Mouse (Mus musculus): ENCODE data around the gene Cenpi. TPM values are rescaled to one million over a fixed set of nuclear protein-coding genes. Genes with fewer than 3 reads are reported as not detected.

The Cenpi gene
- polyA plus RNA-seq, 1 experiment: 16.3 TPM

DNA sequence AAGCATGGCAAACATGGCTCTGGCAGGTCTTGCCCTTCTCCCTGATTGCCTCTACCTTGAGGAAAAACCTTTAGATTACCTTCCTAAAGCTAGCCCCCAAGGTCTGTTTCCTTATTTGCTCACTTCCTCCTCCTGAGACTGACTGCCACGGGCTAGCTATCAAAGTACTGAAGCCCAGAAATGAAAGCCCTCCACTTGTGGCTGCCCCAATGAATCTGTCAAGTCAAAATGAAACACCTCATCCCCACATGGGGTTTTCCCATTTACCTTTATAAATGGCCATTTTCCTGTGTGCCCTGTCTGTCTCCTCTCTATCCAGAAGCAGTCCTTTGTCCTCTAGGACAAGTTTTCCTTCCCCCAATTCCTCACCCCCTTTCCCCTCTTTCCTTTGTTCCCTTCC is 66.3 kb downstream of the Cenpi start:
- 11% methylated on average over 1 of the region's 1 CpGs for WGBS
- Histone ChIP-seq H3K27ac (ENCODE audit: control insufficient read depth, insufficient read depth, low read depth, low read length, poor library complexity) (no peak overlapping the region), H3K4me3 (replicated peaks; ENCODE audit: control insufficient read depth, low read depth, low read length) (no peak overlapping the region), H3K4me1 (ENCODE audit: control insufficient read depth, insufficient read depth, low read length) (no peaks in the 10 kb centered on the region)
- TF ChIP-seq CTCF (IDR thresholded peaks at IDR 0.05; ENCODE audit: control insufficient read depth, insufficient read depth, low read length) (no peak), POLR2A (IDR thresholded peaks at IDR 0.05; ENCODE audit: borderline replicate concordance, control insufficient read depth, low read depth, low read length) (no peak)

GRCm38 (mm10) chrX:134384896-134385295 is 77.0 kb downstream of the Cenpi start:
- no peak overlapping the region for H3K27ac ChIP-seq (ENCODE audit: control insufficient read depth, insufficient read depth, low read depth, low read length, poor library complexity)
- TF ChIP-seq POLR2A (IDR thresholded peaks at IDR 0.05; ENCODE audit: borderline replicate concordance, control insufficient read depth, low read depth, low read length) (no peak), CTCF (IDR thresholded peaks at IDR 0.05; ENCODE audit: control insufficient read depth, insufficient read depth, low read length) (no peak)
- no peak overlapping the region for H3K4me3 ChIP-seq (replicated peaks; ENCODE audit: control insufficient read depth, low read depth, low read length)
- WGBS: 67% methylated on average over 6 of the region's 6 CpGs
- no peaks in the 10 kb centered on the region for H3K4me1 ChIP-seq (ENCODE audit: control insufficient read depth, insufficient read depth, low read length)

GRCm38 (mm10) chrX:134398972-134399371 is 91.1 kb downstream of the Cenpi start:
- WGBS: 74% methylated on average over 2 of the region's 2 CpGs
- no peak overlapping the region for H3K4me3 ChIP-seq (replicated peaks; ENCODE audit: control insufficient read depth, low read depth, low read length)
- TF ChIP-seq CTCF (IDR thresholded peaks at IDR 0.05; ENCODE audit: control insufficient read depth, insufficient read depth, low read length) (no peak), POLR2A (IDR thresholded peaks at IDR 0.05; ENCODE audit: borderline replicate concordance, control insufficient read depth, low read depth, low read length) (no peak)
- H3K4me1 ChIP-seq (ENCODE audit: control insufficient read depth, insufficient read depth, low read length): no peaks in the 10 kb centered on the region
- H3K27ac ChIP-seq (ENCODE audit: control insufficient read depth, insufficient read depth, low read depth, low read length, poor library complexity): no peak overlapping the region

DNA sequence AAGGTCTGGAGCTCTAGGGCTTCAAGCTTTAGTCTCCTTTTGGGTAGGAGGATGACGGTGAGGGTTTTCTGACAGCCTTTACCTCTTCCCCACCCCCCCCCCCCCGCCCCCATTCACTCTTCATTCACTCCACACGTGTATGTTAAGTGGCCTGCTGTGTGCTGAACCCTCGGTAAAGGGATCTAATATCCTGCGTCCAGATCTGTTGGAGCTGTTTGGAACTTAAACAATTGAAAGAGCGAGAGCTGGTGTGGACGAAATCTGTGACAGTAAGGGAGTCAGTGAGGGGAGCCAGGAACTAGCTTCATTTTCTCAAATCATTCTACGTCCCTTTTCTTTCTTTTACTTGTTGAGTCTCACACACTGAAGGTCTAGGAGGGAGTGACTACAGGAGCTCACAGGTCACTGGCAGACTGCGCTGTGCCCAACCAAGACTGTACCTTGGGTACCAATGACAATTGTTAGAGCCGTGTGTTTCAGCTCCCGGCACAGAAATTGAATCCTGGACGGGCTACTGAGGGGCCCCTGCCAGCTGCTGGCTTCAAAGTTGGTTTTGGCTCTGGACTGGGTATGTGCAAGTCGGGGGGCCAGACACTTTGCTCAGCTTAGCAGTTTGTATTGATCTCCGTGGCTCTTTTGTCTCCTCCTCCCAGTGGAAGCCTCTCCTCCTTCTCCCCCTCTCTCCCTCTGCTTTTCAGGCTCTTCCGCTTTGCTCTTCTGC is 96.1 kb downstream of the Cenpi start, which contains the start of gene Drp2:
Drp2 (plus strand) TSS at position 689 of the 721 bp plus-strand sequence.
- peak within 1 kb of the TSS; percentile 22 for H3K4me3 ChIP-seq (replicated peaks; ENCODE audit: control insufficient read depth, low read depth, low read length)
- no peak for TF ChIP-seq CTCF (IDR thresholded peaks at IDR 0.05; ENCODE audit: control insufficient read depth, insufficient read depth, low read length)
- TF ChIP-seq POLR2A (IDR thresholded peaks at IDR 0.05; ENCODE audit: borderline replicate concordance, control insufficient read depth, low read depth, low read length): no peak
- H3K4me1 ChIP-seq (ENCODE audit: control insufficient read depth, insufficient read depth, low read length): no peaks in the 10 kb centered on the region
- WGBS: 37% methylated on average over 15 of the region's 15 CpGs
- no peak within 1 kb of the TSS for H3K27ac ChIP-seq (ENCODE audit: control insufficient read depth, insufficient read depth, low read depth, low read length, poor library complexity)

DNA sequence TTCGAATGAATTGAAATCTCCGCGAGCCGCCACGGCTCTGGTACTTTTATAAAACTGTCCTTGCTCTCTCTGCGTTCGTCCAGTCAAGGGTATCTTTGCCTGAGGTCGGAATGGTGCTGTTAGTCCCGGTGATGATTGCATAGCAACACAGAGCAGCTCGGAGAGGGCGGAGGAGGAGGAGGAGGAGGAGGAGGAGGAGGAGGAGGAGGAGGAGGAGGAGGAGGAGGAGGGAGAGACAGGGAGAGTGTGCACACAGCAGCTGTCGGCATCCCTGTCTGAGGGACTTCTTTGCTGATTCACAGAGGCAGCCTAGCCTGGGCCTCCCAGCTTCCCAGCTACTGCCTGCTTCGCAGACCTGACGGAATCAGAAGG is 96.7 kb downstream of the Cenpi start:
- no peak overlapping the region for H3K27ac ChIP-seq (ENCODE audit: control insufficient read depth, insufficient read depth, low read depth, low read length, poor library complexity)
- H3K4me3 ChIP-seq (replicated peaks; ENCODE audit: control insufficient read depth, low read depth, low read length): no peak overlapping the region
- 28% methylated on average over 12 of the region's 14 CpGs for WGBS
- TF ChIP-seq POLR2A (IDR thresholded peaks at IDR 0.05; ENCODE audit: borderline replicate concordance, control insufficient read depth, low read depth, low read length): no peak
- TF ChIP-seq CTCF (IDR thresholded peaks at IDR 0.05; ENCODE audit: control insufficient read depth, insufficient read depth, low read length): no peak
- no peaks in the 10 kb centered on the region for H3K4me1 ChIP-seq (ENCODE audit: control insufficient read depth, insufficient read depth, low read length)

DNA sequence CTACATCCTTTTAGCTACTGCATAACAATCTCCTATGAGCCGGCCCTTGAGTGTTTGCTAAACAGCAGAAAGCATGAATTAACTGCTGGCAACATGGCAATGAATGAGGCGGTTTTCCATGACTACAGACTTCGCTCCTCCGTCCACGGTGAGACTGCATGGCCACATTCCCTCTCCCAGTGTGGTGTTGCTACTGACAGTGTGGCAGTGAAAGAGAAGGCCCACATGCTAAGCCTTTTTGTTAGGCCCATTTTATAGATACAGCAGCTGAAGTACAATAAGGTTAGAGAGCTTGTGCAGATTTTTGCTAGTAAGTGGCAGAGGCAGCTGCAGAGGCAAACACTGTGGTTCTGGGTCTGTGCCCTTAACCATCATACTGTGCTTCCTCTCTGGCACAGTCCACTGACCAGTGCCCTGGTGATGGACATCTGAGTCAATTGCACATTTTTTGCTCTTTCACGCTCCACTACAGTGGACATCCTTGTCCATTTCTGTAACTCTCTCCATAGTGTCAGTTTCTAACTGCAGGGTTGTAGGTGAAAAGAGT is 101.5 kb downstream of the Cenpi start:
- Histone ChIP-seq H3K4me1 (ENCODE audit: control insufficient read depth, insufficient read depth, low read length) (no peaks in the 10 kb centered on the region), H3K27ac (ENCODE audit: control insufficient read depth, insufficient read depth, low read depth, low read length, poor library complexity) (no peak overlapping the region), H3K4me3 (replicated peaks; ENCODE audit: control insufficient read depth, low read depth, low read length) (no peak overlapping the region)
- 87% methylated on average over 6 of the region's 6 CpGs for WGBS
- TF ChIP-seq CTCF (IDR thresholded peaks at IDR 0.05; ENCODE audit: control insufficient read depth, insufficient read depth, low read length) (no peak), POLR2A (IDR thresholded peaks at IDR 0.05; ENCODE audit: borderline replicate concordance, control insufficient read depth, low read depth, low read length) (no peak)

- WGBS: 38% methylated on average over 1 of the region's 1 CpGs
- no peak overlapping the region for H3K27ac ChIP-seq (ENCODE audit: control insufficient read depth, insufficient read depth, low read depth, low read length, poor library complexity)
- no peak for TF ChIP-seq CTCF (IDR thresholded peaks at IDR 0.05; ENCODE audit: control insufficient read depth, insufficient read depth, low read length)
- no peak for TF ChIP-seq POLR2A (IDR thresholded peaks at IDR 0.05; ENCODE audit: borderline replicate concordance, control insufficient read depth, low read depth, low read length)
- no peaks in the 10 kb centered on the region for H3K4me1 ChIP-seq (ENCODE audit: control insufficient read depth, insufficient read depth, low read length)
- no peak overlapping the region for H3K4me3 ChIP-seq (replicated peaks; ENCODE audit: control insufficient read depth, low read depth, low read length)
Measured at GRCm38 (mm10) chrX:134412096-134412495, 104.2 kb downstream of the Cenpi start.

Other genes with a start within 250 kb of the Cenpi start
- 9.3 and 12.1 TPM in 2 replicates for gene Cstf2, start 248.9 kb upstream of the Cenpi start, polyA plus RNA-seq (2011; ENCODE audit: insufficient read depth, insufficient read length, low replicate concordance, missing spikeins)
- gene Xkrx, start 146.0 kb upstream of the Cenpi start, polyA plus RNA-seq (2011; ENCODE audit: insufficient read depth, insufficient read length, low replicate concordance, missing spikeins): 4.4 and 12.4 TPM in 2 replicates
- gene Arl13a, start 120.6 kb upstream of the Cenpi start, polyA plus RNA-seq (2011; ENCODE audit: insufficient read depth, insufficient read length, low replicate concordance, missing spikeins): not detected in 2 replicates
- 0.97 TPM in 1 of 2 replicates, not detected in the other for gene Nox1, start 86.1 kb upstream of the Cenpi start, polyA plus RNA-seq (2011; ENCODE audit: insufficient read depth, insufficient read length, low replicate concordance, missing spikeins)
- 7.7 and 9.4 TPM in 2 replicates for gene Trmt2b, start 31.1 kb upstream of the Cenpi start, polyA plus RNA-seq (2011; ENCODE audit: insufficient read depth, insufficient read length, low replicate concordance, missing spikeins)
- gene Tmem35a, start 12.9 kb upstream of the Cenpi start, polyA plus RNA-seq (2011; ENCODE audit: insufficient read depth, insufficient read length, low replicate concordance, missing spikeins): not detected in 2 replicates
- gene Drp2, start 96.5 kb downstream of the Cenpi start, polyA plus RNA-seq (2011; ENCODE audit: insufficient read depth, insufficient read length, low replicate concordance, missing spikeins): 0.84 and 2.0 TPM in 2 replicates
- gene Taf7l, start 168.4 kb downstream of the Cenpi start, polyA plus RNA-seq (2011; ENCODE audit: insufficient read depth, insufficient read length, low replicate concordance, missing spikeins): not detected in 2 replicates
- 11.6 and 28.4 TPM in 2 replicates for gene Timm8a1, start 233.8 kb downstream of the Cenpi start, polyA plus RNA-seq (2011; ENCODE audit: insufficient read depth, insufficient read length, low replicate concordance, missing spikeins)

Measured in bone marrow, adult 2 months (tissue).